Mouse (Mus musculus) kidney, adult 11 months (tissue): ENCODE measurements around the gene Ptpa.

Experiments used
- DNase-seq: peaks from one replicate; pipeline ENCODE4 v3.0.0; 2022

The Ptpa gene

GRCm38 (mm10) chr2:30440211-30440700, 24.4 kb downstream of the Ptpa start:
- no peak for DNase-seq

GRCm38 (mm10) chr2:30440701-30441517, 25.1 kb downstream of the Ptpa start:
- peak; percentile 90 for DNase-seq

GRCm38 (mm10) chr2:30441518-30442497, 26.0 kb downstream of the Ptpa start:
- peak; percentile 85 for DNase-seq

GRCm38 (mm10) chr2:30442498-30442890, 26.7 kb downstream of the Ptpa start:
- DNase-seq, result no peak

GRCm38 (mm10) chr2:30443281-30443680, 27.4 kb downstream of the Ptpa start:
- DNase-seq, result no peak

- no peak for DNase-seq
These were observed 28.2 kb downstream of the Ptpa start for GRCm38 (mm10) chr2:30444006-30444405.

GRCm38 (mm10) chr2:30444450-30444849, 28.6 kb downstream of the Ptpa start:
- no peak for DNase-seq

- peak; percentile 73 for DNase-seq
These were observed 29.5 kb downstream of the Ptpa start for GRCm38 (mm10) chr2:30445312-30445711.

- DNase-seq, result no peak
These were observed 31.3 kb downstream of the Ptpa start for GRCm38 (mm10) chr2:30446891-30447826.

- DNase-seq, result no peak
These were observed 32.5 kb downstream of the Ptpa start for GRCm38 (mm10) chr2:30448371-30448770.

- DNase-seq, result no peak
These were observed 34.7 kb downstream of the Ptpa start for GRCm38 (mm10) chr2:30450530-30450929.

GRCm38 (mm10) chr2:30451525-30451924, 35.7 kb downstream of the Ptpa start:
- no peak for DNase-seq

- DNase-seq, result no peak
These were observed 37.7 kb downstream of the Ptpa start for GRCm38 (mm10) chr2:30453570-30453969.

- no peak for DNase-seq
These were observed 38.7 kb downstream of the Ptpa start for GRCm38 (mm10) chr2:30454587-30454986.

GRCm38 (mm10) chr2:30456104-30456980, 40.5 kb downstream of the Ptpa start:
- no peak for DNase-seq

GRCm38 (mm10) chr2:30458349-30458748, 42.5 kb downstream of the Ptpa start:
- peak; percentile 83 for DNase-seq

- no peak for DNase-seq
These were observed 43.4 kb downstream of the Ptpa start for GRCm38 (mm10) chr2:30459241-30459640.

GRCm38 (mm10) chr2:30463341-30463761, 47.5 kb downstream of the Ptpa start:
- peak; percentile 80 for DNase-seq

GRCm38 (mm10) chr2:30463904-30464330, 48.1 kb downstream of the Ptpa start:
- peak; percentile 85 for DNase-seq

- no peak for DNase-seq
These were observed 48.6 kb downstream of the Ptpa start for GRCm38 (mm10) chr2:30464411-30464810.

GRCm38 (mm10) chr2:30466787-30467186, 50.9 kb downstream of the Ptpa start:
- no peak for DNase-seq
